Mouse (Mus musculus) liver, adult 2 months (tissue): ENCODE data around the gene Tyk2. TPM values are rescaled to one million over a fixed set of nuclear protein-coding genes. Genes with fewer than 3 reads are reported as not detected.

Experiments used
- DNase-seq: peaks from one replicate; pipeline ENCODE4 v3.0.0-alpha.2; 2011; ENCODE audit warnings: low read depth, low spot score; ENCODE audit errors: extremely low read depth
- H3K27ac ChIP-seq: fragments of 200-500 bp; replicated peaks from 2 replicates; pipeline ENCODE4 v1.5.1; 2012; ENCODE audit warnings: low read depth, mild to moderate bottlenecking, control low read depth, inconsistent platforms, low read length; ENCODE audit not compliant: insufficient read depth
- H3K27me3 ChIP-seq: fragments of 200-500 bp; 2 replicates; pipeline ENCODE4 v1.6.1; 2012; ENCODE audit warnings: mild to moderate bottlenecking, moderate library complexity, low read length, inconsistent platforms; ENCODE audit not compliant: control insufficient read depth, insufficient read depth
- H3K36me3 ChIP-seq: fragments of 200-500 bp; 2 replicates; pipeline ENCODE4 v1.6.1; 2012; ENCODE audit warnings: low read length, inconsistent platforms; ENCODE audit not compliant: control insufficient read depth, insufficient read depth
- H3K4me1 ChIP-seq: fragments of 200-500 bp; 2 replicates; pipeline ENCODE4 v1.6.1; 2011; ENCODE audit warnings: low read length; ENCODE audit not compliant: control insufficient read depth, insufficient read depth
- H3K4me3 ChIP-seq: fragments of 200-500 bp; 2 replicates; pipeline ENCODE4 v1.5.1; 2011; ENCODE audit warnings: low read depth, mild to moderate bottlenecking, control low read depth, low read length, moderate library complexity; ENCODE audit not compliant: insufficient read depth
- H3K79me2 ChIP-seq: fragments of 200-500 bp; 2 replicates; pipeline ENCODE4 v1.6.1; 2012; ENCODE audit warnings: inconsistent platforms, mild to moderate bottlenecking, low read length, moderate library complexity; ENCODE audit not compliant: control insufficient read depth, insufficient read depth
- H3K9ac ChIP-seq: fragments of 200-500 bp; 2 replicates; pipeline ENCODE4 v1.6.1; 2012; ENCODE audit warnings: low read depth, mild to moderate bottlenecking, control low read depth, inconsistent platforms, low read length
- CTCF ChIP-seq: fragments of 200-500 bp; IDR thresholded peaks from 2 replicates; pipeline ENCODE4 v1.5.1; 2011; ENCODE audit warnings: low read depth, low read length, control low read depth
- POLR2A ChIP-seq: fragments of 200-500 bp; IDR thresholded peaks from 2 replicates; pipeline ENCODE4 v1.6.1; 2011; ENCODE audit warnings: low read length, control low read depth; ENCODE audit not compliant: insufficient read depth; ENCODE audit errors: extremely low read depth
- WGBS: fragments of 180-500 bp; shearing (Covaris S2); methylation state at CpG from one replicate; pipeline ENCODE4 v1.1.7; 2018; 5-methylcytosine and 5-hydroxymethylcytosine counted together
- polyA plus RNA-seq: library from polyadenylated mRNA; depleted of rRNA; stranded (reverse); fragments of >200 nt; gene quantifications from 2 replicates; pipeline ENCODE4 v1.2.3, GENCODE M21; 2012
- total RNA-seq: library from RNA; depleted of rRNA; stranded (reverse); fragments of >200 nt; gene quantifications from 2 replicates; pipeline ENCODE4 v1.2.3, GENCODE M21; 2014

The Tyk2 gene
- total and polyA plus RNA-seq, 2 experiments: 9.3 to 21.0 TPM

DNA sequence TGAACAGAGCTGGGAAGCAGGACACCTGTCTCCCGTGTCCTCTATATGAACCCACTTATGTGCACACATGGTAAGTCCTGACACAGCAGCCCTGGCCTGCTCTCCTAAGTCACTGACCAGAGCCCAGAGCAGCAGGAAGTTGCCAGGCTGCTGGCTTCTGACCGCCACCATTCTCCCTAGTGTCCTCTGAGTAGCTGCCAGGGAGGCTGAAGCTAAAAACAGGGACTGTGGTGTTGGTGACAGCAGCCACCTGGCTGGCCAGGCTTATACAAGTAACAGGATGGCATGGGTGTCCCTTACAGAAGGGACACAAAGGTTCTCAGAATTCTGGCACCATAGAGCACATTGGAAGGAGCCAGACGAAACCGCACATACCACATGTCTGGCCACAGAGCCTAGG lies 14.4 kb upstream of the Tyk2 start:
- Histone ChIP-seq H3K27ac (no peak overlapping the region), H3K4me3 (no peak overlapping the region), H3K4me1 (peaks cover 12% of the 10 kb centered on the region), H3K79me2 (peaks cover 30% of the 10 kb centered on the region; the same call in 1 of the 2 replicates), H3K9ac (no peak overlapping the region), H3K27me3 (no peaks in the 10 kb centered on the region), H3K36me3 (peaks cover 11% of the 10 kb centered on the region)
- WGBS: 86% methylated on average over 4 of the region's 4 CpGs
- DNase-seq: no peak
- no peak for TF ChIP-seq CTCF
- no peak for TF ChIP-seq POLR2A

DNA sequence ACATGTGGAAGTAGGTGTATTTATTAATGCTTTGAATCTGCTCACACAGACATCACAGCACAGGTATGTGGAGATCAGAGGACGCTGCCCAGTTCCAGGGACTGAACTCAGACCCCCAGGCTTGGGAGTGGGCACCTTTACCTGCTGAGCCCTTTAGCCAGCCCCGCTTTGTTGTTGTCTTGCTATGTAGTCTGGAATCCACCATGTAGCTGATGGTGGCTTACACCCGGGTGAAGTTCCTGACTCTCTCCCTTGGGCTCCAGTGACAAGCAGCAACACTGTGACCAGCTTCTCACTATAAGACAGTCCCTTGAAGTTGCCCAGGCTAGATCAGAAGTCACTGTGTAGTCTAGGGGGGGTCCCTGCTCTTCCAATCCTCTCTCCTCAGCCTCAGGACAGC lies 13.3 kb upstream of the Tyk2 start:
- TF ChIP-seq POLR2A: no peak
- TF ChIP-seq CTCF: no peak
- H3K27me3 ChIP-seq: no peaks in the 10 kb centered on the region
- DNase-seq: no peak
- H3K4me3 ChIP-seq: no peak overlapping the region
- peaks cover 12% of the 10 kb centered on the region for H3K4me1 ChIP-seq
- H3K36me3 ChIP-seq: peaks cover 11% of the 10 kb centered on the region
- 94% methylated on average over 3 of the region's 3 CpGs for WGBS
- no peak overlapping the region for H3K27ac ChIP-seq
- no peak overlapping the region for H3K9ac ChIP-seq
- peaks cover 27% of the 10 kb centered on the region; the same call in 1 of the 2 replicates for H3K79me2 ChIP-seq

GRCm38 (mm10) chr9:21141922-21142321 lies 10.9 kb upstream of the Tyk2 start:
- no peak overlapping the region for H3K9ac ChIP-seq
- H3K27ac ChIP-seq: no peak overlapping the region
- no peaks in the 10 kb centered on the region for H3K27me3 ChIP-seq
- 83% methylated on average over 14 of the region's 14 CpGs for WGBS
- no peak for DNase-seq
- H3K4me3 ChIP-seq: no peak overlapping the region
- H3K79me2 ChIP-seq: peaks cover 14% of the 10 kb centered on the region; the same call in 1 of the 2 replicates
- 0 out of 2 replicates have a peak, but pooled peaks cover under 1% of the 10 kb centered on the region for H3K4me1 ChIP-seq
- TF ChIP-seq CTCF (no peak), POLR2A (no peak)
- peaks cover 13% of the 10 kb centered on the region for H3K36me3 ChIP-seq

DNA sequence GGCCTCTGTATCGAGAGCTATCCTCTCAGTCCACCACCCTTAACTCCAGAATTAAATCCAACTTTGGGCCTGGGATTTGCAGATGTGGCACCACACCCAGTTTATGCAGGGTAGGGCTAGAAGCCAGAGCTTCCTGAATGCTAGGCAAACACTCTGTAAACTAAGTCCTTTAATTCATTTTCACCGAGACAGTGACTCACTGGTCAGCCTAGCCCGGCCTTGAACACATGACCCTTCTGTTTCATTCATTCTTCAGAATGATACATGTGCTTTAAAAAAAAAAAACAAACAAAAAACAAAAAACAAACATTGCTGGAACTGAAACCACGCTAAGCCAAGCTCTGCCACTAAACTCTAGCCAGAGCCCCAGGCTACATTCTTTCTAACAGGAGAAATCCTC lies 7.3 kb upstream of the Tyk2 start:
- 61% methylated on average over 4 of the region's 4 CpGs for WGBS
- peaks cover 12% of the 10 kb centered on the region for H3K36me3 ChIP-seq
- DNase-seq: no peak
- no peaks in the 10 kb centered on the region for H3K27me3 ChIP-seq
- H3K9ac ChIP-seq: no peak overlapping the region
- H3K79me2 ChIP-seq: no peaks in the 10 kb centered on the region
- H3K4me3 ChIP-seq: no peak overlapping the region
- no peaks in the 10 kb centered on the region for H3K4me1 ChIP-seq
- no peak overlapping the region for H3K27ac ChIP-seq
- no peak for TF ChIP-seq POLR2A
- no peak for TF ChIP-seq CTCF

GRCm38 (mm10) chr9:21137229-21137628 lies 6.2 kb upstream of the Tyk2 start:
- Histone ChIP-seq H3K4me3 (no peak overlapping the region), H3K27ac (no peak overlapping the region), H3K36me3 (peaks cover 10% of the 10 kb centered on the region), H3K79me2 (no peaks in the 10 kb centered on the region), H3K9ac (no peak overlapping the region), H3K4me1 (no peaks in the 10 kb centered on the region), H3K27me3 (no peaks in the 10 kb centered on the region)
- TF ChIP-seq POLR2A (no peak), CTCF (peak; percentile 57)
- DNase-seq: peak; percentile 51
- 57% methylated on average over 3 of the region's 3 CpGs for WGBS

DNA sequence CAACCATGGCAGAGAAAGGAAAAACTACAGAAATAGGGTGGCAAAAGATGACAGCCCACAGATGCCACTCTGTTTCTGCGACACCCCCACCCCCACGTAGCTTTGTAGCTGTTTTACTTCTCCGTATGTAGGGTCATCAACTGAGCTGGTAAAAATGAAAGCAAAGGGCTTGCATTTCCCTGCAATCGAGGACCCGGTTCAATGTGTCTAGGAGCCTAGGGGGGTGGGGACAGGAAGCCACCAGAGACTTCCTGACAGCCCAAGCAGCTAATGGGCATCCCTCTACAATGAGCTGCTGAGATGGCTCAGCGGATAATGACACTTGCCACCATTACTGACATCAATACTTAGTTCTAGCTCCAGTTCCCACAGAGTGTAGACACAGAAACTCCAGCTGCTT lies 5.4 kb upstream of the Tyk2 start:
- no peak overlapping the region for H3K9ac ChIP-seq
- H3K4me3 ChIP-seq: no peak overlapping the region
- H3K36me3 ChIP-seq: peaks cover 5% of the 10 kb centered on the region
- H3K4me1 ChIP-seq: no peaks in the 10 kb centered on the region
- H3K79me2 ChIP-seq: no peaks in the 10 kb centered on the region
- peak overlapping the region; percentile 33 for H3K27ac ChIP-seq
- WGBS: 65% methylated on average over 6 of the region's 6 CpGs
- TF ChIP-seq POLR2A (no peak), CTCF (no peak)
- no peak for DNase-seq
- H3K27me3 ChIP-seq: no peaks in the 10 kb centered on the region
